Mouse (Mus musculus) limb, embryonic 10.5 days (tissue): Measurements from ENCODE around the gene Khdc4. TPM values are rescaled to one million over a fixed set of nuclear protein-coding genes. Genes with fewer than 3 reads are reported as not detected.
"Not testable (repeated sequence)": the region's sequence is repeated elsewhere in the genome, so short reads cannot be mapped to it uniquely, and the experiment has no call there.

Experiments used
- DNase-seq: peaks from one replicate; pipeline ENCODE4 v3.0.0-alpha.2; 2017; ENCODE audit warnings: low spot score
- H3K27ac ChIP-seq: fragments of 300-500 bp; sonication (generic); 2 replicates; pipeline ENCODE4 v1.5.1; 2016; ENCODE audit warnings: mild to moderate bottlenecking
- H3K27me3 ChIP-seq: fragments of 300-500 bp; sonication (generic); 2 replicates; pipeline ENCODE4 v1.6.1; 2016; ENCODE audit warnings: low read depth, mild to moderate bottlenecking; ENCODE audit not compliant: poor library complexity, severe bottlenecking
- H3K36me3 ChIP-seq: fragments of 300-500 bp; sonication (generic); 2 replicates; pipeline ENCODE4 v1.6.1; 2016; ENCODE audit warnings: mild to moderate bottlenecking, moderate library complexity
- H3K4me1 ChIP-seq: fragments of 300-500 bp; sonication (generic); 2 replicates; pipeline ENCODE4 v1.6.1; 2016
- H3K4me3 ChIP-seq: fragments of 300-500 bp; sonication (generic); 2 replicates; pipeline ENCODE4 v1.5.1; 2016; ENCODE audit warnings: mild to moderate bottlenecking, moderate library complexity
- H3K9me3 ChIP-seq: fragments of 300-500 bp; sonication (generic); replicated peaks from 2 replicates; pipeline ENCODE4 v1.6.1; 2016; ENCODE audit warnings: mild to moderate bottlenecking
- WGBS: fragments of 180-500 bp; shearing (Covaris S2); methylation state at CpG from one replicate; pipeline ENCODE4 v1.1.7; 2016; 5-methylcytosine and 5-hydroxymethylcytosine counted together
- polyA plus RNA-seq: library from polyadenylated mRNA; unstranded; fragments of >200 nt; fragmentation: Nextera tagmentation; extraction: Ambion mirVana; gene quantifications from 2 replicates; pipeline ENCODE4 v1.2.1, GENCODE M21; 2016

The Khdc4 gene
- polyA plus RNA-seq, 1 experiment from 2014 or later: 111 TPM

- 90% methylated on average over 2 of the region's 2 CpGs for WGBS
- Histone ChIP-seq H3K4me3 (no peak overlapping the region), H3K9me3 (no peaks in the 10 kb centered on the region), H3K4me1 (peaks cover 9% of the 10 kb centered on the region), H3K27ac (no peak overlapping the region), H3K36me3 (peaks cover 28% of the 10 kb centered on the region), H3K27me3 (no peaks in the 10 kb centered on the region)
- no peak for DNase-seq
Measured at GRCm38 (mm10) chr3:88683814-88684213, 1.8 kb upstream of the Khdc4 start.

GRCm38 (mm10) chr3:88684236-88684979 is 1.2 kb upstream of the Khdc4 start:
- H3K36me3 ChIP-seq: peaks cover 34% of the 10 kb centered on the region
- H3K4me1 ChIP-seq: peaks cover 9% of the 10 kb centered on the region
- H3K27me3 ChIP-seq: no peaks in the 10 kb centered on the region
- peak overlapping the region; percentile 98 for H3K27ac ChIP-seq
- no peak for DNase-seq
- WGBS: 66% methylated on average over 8 of the region's 8 CpGs
- no peaks in the 10 kb centered on the region for H3K9me3 ChIP-seq
- H3K4me3 ChIP-seq: peak overlapping the region; percentile 99

GRCm38 (mm10) chr3:88685958-88686451 is 402 bp downstream of the Khdc4 start:
- H3K36me3 ChIP-seq: peaks cover 50% of the 10 kb centered on the region
- no peaks in the 10 kb centered on the region for H3K9me3 ChIP-seq
- H3K27ac ChIP-seq: peak overlapping the region; percentile 98
- DNase-seq: no peak
- peaks cover 9% of the 10 kb centered on the region for H3K4me1 ChIP-seq
- under 1% methylated on average over 45 of the region's 45 CpGs for WGBS
- H3K27me3 ChIP-seq: no peaks in the 10 kb centered on the region
- peak overlapping the region; percentile 99 for H3K4me3 ChIP-seq

GRCm38 (mm10) chr3:88686734-88687611 is 1.4 kb downstream of the Khdc4 start:
- Histone ChIP-seq H3K27me3 (no peaks in the 10 kb centered on the region), H3K4me1 (peaks cover 9% of the 10 kb centered on the region), H3K36me3 (peaks cover 59% of the 10 kb centered on the region), H3K9me3 (no peaks in the 10 kb centered on the region), H3K4me3 (peak overlapping the region; percentile 99), H3K27ac (peak overlapping the region; percentile 98)
- 58% methylated on average over 13 of the region's 13 CpGs for WGBS
- DNase-seq: no peak

GRCm38 (mm10) chr3:88689079-88689478 is 3.5 kb downstream of the Khdc4 start:
- 93% methylated on average over 5 of the region's 5 CpGs for WGBS

GRCm38 (mm10) chr3:88695545-88695944 is 9.9 kb downstream of the Khdc4 start:
- no peak overlapping the region for H3K4me3 ChIP-seq
- H3K27ac ChIP-seq: no peak overlapping the region
- H3K36me3 ChIP-seq: peaks cover 98% of the 10 kb centered on the region

More at GRCm38 (mm10) chr3:88689079-88689478, 3.5 kb downstream of the Khdc4 start:
- Histone ChIP-seq H3K9me3 (no peaks in the 10 kb centered on the region), H3K36me3 (peaks cover 79% of the 10 kb centered on the region), H3K4me3 (no peak overlapping the region), H3K27ac (no peak overlapping the region), H3K4me1 (peaks cover 9% of the 10 kb centered on the region), H3K27me3 (no peaks in the 10 kb centered on the region)
- DNase-seq: no peak

GRCm38 (mm10) chr3:88698051-88698450 is 12.4 kb downstream of the Khdc4 start:
- no peak for DNase-seq
- no peaks in the 10 kb centered on the region for H3K9me3 ChIP-seq
- no peaks in the 10 kb centered on the region for H3K4me1 ChIP-seq
- 94% methylated on average over 1 of the region's 1 CpGs for WGBS
- no peak overlapping the region for H3K4me3 ChIP-seq
- H3K27ac ChIP-seq: no peak overlapping the region
- H3K36me3 ChIP-seq: peaks cover 99% of the 10 kb centered on the region
- no peaks in the 10 kb centered on the region for H3K27me3 ChIP-seq

More at GRCm38 (mm10) chr3:88695545-88695944, 9.9 kb downstream of the Khdc4 start:
- no peak for DNase-seq
- Histone ChIP-seq H3K9me3 (no peaks in the 10 kb centered on the region), H3K4me1 (no peaks in the 10 kb centered on the region), H3K27me3 (no peaks in the 10 kb centered on the region)

GRCm38 (mm10) chr3:88698834-88699233 is 13.2 kb downstream of the Khdc4 start:
- H3K27me3 ChIP-seq: no peaks in the 10 kb centered on the region
- DNase-seq: no peak
- no peak overlapping the region for H3K4me3 ChIP-seq
- H3K9me3 ChIP-seq: no peaks in the 10 kb centered on the region
- peaks cover 99% of the 10 kb centered on the region for H3K36me3 ChIP-seq
- no peaks in the 10 kb centered on the region for H3K4me1 ChIP-seq
- 93% methylated on average over 6 of the region's 6 CpGs for WGBS
- H3K27ac ChIP-seq: no peak overlapping the region

- Histone ChIP-seq H3K9me3 (no peaks in the 10 kb centered on the region), H3K27me3 (no peaks in the 10 kb centered on the region), H3K4me3 (no peak overlapping the region), H3K27ac (no peak overlapping the region), H3K4me1 (no peaks in the 10 kb centered on the region), H3K36me3 (peaks cover 99% of the 10 kb centered on the region)
- WGBS: 93% methylated on average over 3 of the region's 3 CpGs
- no peak for DNase-seq
Measured at GRCm38 (mm10) chr3:88700247-88700646, 14.6 kb downstream of the Khdc4 start.

GRCm38 (mm10) chr3:88701222-88701621 is 15.6 kb downstream of the Khdc4 start:
- H3K27ac ChIP-seq: no peak overlapping the region
- H3K36me3 ChIP-seq: peaks cover 99% of the 10 kb centered on the region
- no peaks in the 10 kb centered on the region for H3K27me3 ChIP-seq
- H3K4me3 ChIP-seq: no peak overlapping the region
- 89% methylated on average over 3 of the region's 3 CpGs for WGBS
- no peaks in the 10 kb centered on the region for H3K4me1 ChIP-seq
- no peaks in the 10 kb centered on the region for H3K9me3 ChIP-seq
- DNase-seq: no peak

GRCm38 (mm10) chr3:88713709-88714108 is 28.1 kb downstream of the Khdc4 start:
- Histone ChIP-seq H3K36me3 (peaks cover 62% of the 10 kb centered on the region), H3K4me3 (no peak overlapping the region), H3K27me3 (no peaks in the 10 kb centered on the region), H3K27ac (no peak overlapping the region), H3K9me3 (no peaks in the 10 kb centered on the region), H3K4me1 (peaks cover 12% of the 10 kb centered on the region)
- 94% methylated on average over 4 of the region's 4 CpGs for WGBS
- DNase-seq: no peak

- Histone ChIP-seq H3K9me3 (no peaks in the 10 kb centered on the region), H3K4me1 (peaks cover 12% of the 10 kb centered on the region), H3K27me3 (no peaks in the 10 kb centered on the region), H3K4me3 (no peak overlapping the region), H3K27ac (no peak overlapping the region), H3K36me3 (peaks cover 60% of the 10 kb centered on the region)
- no peak for DNase-seq
- WGBS: 72% methylated on average over 2 of the region's 2 CpGs
Measured at GRCm38 (mm10) chr3:88714725-88715124, 29.1 kb downstream of the Khdc4 start.

GRCm38 (mm10) chr3:88715716-88716115 is 30.1 kb downstream of the Khdc4 start:
- H3K4me1 ChIP-seq: peaks cover 12% of the 10 kb centered on the region
- not testable (repeated sequence) for H3K27me3 ChIP-seq, H3K27ac ChIP-seq, H3K9me3 ChIP-seq, DNase-seq, H3K4me3 ChIP-seq
- H3K36me3 ChIP-seq: peaks cover 59% of the 10 kb centered on the region
- WGBS: 92% methylated on average over 5 of the region's 5 CpGs
